Mouse (Mus musculus) gastrocnemius, postnatal 14 days (tissue): ENCODE data around the gene Cadps2. TPM values are rescaled to one million over a fixed set of nuclear protein-coding genes. Genes with fewer than 3 reads are reported as not detected.

Experiments
- DNase-seq: peaks from one replicate; pipeline ENCODE4 v3.0.0; 2021; ENCODE audit warnings: mixed read lengths
- intact Hi-C: fragments of 180-260 bp; cut with DNase I; formaldehyde crosslinking; loops from one replicate; pipeline ENCODE4 v1.15.1; 2025; ENCODE audit warnings: low total_unique reads
- total RNA-seq, 2 experiments: library from RNA; stranded (reverse); gene quantifications; 2 replicates each; pipeline ENCODE4 v1.2.3; 2021

Cadps2 gene
- total RNA-seq, 2 experiments from 2014 or later: 0.51 to 0.74 TPM

DNA sequence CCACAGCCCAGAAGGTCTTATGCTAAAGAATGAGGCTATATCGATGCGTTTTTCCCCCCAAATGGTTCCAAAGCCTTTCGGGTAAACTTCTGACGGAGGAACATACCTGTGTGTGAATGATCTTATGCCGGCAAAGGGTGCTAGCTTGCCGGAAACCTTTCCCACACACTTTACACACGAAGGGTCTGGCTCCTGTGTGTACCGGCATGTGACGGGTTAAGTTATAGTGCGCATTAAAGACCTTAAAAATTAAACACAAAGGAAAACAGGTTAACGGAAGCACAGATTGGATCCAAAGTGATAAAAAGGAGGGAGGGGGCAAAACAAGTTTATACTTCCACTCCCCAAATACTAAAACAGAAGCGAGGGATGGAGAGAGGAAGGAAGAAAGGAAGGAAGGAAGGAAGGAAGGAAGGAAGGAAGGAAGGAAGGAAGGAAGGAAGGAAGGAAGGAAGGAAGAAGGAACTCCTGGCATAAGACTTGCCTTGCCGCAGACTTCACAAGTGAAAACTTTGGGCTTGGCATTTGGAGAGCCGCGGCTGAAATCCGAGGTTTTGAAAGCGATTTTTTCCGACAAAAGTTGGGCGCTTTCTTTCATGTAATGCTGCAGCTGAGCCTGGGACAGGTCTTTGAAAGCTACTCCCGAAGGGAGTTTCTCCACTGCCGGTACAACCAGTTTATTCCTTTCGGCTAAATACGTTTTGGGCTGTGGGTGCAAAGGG, 592.3 kb downstream of the Cadps2 start:
- intact Hi-C loops: no loop called here
- DNase-seq: no peak

DNA sequence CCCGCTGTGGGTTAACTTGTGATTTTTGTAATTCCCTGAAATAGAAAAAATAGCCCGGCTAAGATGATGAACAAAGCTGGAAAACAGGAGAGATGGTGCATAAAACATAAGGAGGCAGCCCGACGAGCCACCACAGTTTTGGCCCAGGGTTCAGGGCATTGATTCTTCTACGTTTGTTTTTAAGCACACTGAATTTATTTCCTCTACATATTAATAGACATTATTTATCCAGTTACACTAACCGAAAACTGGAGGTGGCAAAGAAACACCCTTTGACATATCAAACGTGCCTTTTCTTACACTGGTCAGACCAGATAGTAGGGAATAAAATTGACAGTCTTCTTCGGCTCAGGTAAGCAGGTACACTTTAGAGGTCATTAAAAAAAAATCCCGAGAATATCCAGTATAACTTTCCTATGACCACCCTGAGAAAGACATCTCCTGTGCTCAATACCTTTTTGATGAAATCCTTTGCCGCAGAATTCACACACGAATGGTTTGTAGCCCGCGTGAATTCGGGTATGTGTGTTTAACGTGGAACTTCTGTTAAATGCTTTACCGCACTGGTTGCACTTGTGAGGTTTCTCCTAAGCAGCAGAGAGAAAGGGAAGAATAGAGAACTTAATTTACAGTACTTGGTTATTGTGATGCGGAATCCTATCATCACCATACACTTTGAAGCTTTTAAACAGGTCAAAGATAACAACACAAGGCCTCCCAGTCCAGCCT, 593.0 kb downstream of the Cadps2 start:
- intact Hi-C loops: no loop called here
- DNase-seq: no peak

DNA sequence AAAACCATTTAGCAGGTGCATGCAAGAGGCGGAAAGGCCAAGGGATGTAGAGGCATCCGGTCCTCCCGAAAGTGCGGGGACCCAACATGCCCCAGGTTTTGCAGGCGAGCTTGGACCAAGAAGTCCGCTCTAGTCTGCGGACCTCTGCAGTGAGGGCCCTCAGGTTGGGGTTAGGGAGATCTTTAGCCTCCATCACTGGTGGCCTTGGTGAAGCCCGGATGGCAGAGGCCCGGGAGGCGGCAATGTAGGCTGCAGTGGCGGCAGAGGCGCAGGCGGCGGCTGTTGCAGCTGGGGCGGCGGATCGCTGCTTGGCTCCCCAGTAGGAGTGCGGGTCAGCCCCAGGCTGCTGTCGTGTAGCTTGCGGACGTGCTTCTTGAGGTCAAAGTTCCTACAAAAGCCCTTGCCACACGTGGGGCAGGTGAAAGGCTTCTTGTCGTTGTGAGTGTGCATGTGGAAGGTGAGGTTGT, 593.6 kb downstream of the Cadps2 start:
- intact Hi-C loops: no loop called here
- no peak for DNase-seq

DNA sequence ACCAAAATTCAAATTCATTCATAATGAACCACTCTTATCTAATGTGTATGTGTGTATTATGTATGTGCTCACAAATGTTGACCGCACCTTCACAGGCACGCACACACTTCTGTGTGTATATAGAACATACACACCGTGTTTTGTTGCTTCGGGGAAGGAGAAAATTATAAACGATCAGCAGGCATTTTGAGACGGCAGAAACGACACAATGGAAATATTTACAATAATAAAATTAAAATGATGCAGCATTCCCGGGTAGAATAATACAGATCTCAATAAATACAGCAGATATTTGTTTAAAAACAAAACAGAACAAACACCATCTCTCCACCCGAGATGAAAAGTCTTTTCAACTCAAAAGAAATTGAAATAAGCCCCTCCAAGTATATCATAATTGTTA, 594.1 kb downstream of the Cadps2 start:
- intact Hi-C loops: no loop called here
- no peak for DNase-seq

DNA sequence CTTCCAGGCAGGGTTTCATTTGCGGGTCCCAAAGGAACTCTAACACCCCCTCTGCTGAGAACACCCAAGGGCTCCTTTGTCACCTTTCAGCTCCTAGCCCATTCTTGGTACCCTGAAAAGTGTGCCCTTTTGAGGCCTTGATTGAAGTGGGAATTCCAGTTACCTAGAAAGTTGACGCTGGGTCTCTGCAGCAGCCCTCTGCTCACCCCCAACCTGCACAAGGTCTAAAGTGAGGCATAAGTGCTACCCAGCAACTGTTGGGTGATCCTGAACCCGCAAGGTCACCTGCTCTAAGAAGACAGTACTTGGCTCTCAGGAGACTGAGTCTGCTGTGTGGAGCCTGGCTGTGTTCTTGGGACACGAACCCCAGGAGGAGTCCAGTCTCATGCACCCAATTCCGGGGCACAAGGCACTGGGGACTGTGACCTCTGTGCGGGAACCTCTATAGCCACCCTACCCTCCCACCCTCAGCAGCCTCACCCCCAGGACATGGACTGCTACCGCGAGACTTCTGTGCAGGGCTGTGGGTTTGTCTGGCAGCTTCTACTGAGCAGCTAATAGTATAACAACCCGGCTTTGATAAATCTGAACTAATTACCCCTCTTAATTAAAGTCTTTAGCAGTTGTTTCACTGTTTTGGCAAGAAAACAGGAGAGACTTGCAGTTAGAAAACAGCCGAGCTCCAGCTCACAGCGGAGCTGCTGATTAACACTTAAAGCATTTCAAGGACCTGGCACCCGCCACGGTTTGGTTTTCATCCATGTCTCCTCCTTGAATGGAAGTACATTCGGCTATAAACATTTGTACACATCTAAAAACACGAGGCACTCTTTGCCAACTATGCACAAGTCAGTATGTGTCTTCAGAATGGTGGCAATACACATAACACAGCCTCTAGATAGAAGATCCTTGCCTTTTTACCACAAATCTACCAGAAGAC, 595.1 kb downstream of the Cadps2 start:
- no peak for DNase-seq
- intact Hi-C loops: no loop called here

Other genes with a start within 250 kb of the Cadps2 start
- not detected for gene Rnf133, start 189.1 kb downstream of the Cadps2 start, total RNA-seq
- not detected for gene Rnf148, start 184.3 kb downstream of the Cadps2 start, total RNA-seq
- gene Tas2r118, start 130.6 kb upstream of the Cadps2 start, total RNA-seq: not detected